Mouse (Mus musculus) retina, postnatal 7 days (tissue): Measurements from ENCODE around the gene Gm45521.
"Not testable (repeated sequence)": the region's sequence is repeated elsewhere in the genome, so short reads cannot be mapped to it uniquely, and the experiment has no call there.

ENCODE experiments used
- DNase-seq: peaks from one replicate; pipeline ENCODE4 v3.0.0-alpha.2; 2012; ENCODE audit warnings: low read depth, low spot score

The Gm45521 gene

DNA sequence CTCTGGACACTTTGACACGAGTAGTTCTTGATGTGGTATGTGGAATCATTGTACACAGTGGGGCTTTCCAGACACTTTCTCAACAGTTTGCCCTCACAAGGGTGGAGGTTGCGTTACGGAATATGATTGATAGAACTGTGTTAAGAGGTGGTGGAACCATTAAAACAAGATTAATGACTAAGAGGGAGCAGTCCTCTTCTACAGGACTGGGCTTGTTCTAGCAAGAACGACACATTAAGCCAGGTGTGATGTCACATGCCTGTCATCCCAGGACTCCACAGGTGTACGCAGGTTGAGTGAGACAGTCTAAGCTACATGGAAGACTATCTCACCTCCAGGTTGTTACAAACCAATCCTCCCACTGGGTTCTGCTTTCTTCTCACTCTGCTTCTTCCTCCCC, 42.3 kb downstream of the Gm45521 start:
- no peak for DNase-seq

DNA sequence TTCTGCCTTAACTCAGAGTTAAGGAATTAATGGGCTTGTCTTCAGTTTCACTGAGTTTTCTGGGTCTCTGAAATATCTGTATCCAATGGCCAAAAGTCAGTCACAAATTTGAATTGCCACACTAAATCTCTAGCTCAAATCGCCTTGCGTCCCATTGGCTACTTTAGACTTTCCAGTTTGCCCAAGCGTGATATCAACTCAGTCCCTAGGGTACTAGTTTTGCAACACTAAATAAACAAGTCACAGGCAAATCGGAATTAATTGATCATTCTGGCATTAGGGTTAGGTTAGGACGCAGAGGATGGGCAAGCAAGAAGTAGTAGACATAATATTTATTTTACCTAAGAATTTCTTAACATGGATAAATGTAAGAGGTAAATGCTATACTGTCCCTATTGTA, 43.2 kb downstream of the Gm45521 start:
- DNase-seq = no peak

DNA sequence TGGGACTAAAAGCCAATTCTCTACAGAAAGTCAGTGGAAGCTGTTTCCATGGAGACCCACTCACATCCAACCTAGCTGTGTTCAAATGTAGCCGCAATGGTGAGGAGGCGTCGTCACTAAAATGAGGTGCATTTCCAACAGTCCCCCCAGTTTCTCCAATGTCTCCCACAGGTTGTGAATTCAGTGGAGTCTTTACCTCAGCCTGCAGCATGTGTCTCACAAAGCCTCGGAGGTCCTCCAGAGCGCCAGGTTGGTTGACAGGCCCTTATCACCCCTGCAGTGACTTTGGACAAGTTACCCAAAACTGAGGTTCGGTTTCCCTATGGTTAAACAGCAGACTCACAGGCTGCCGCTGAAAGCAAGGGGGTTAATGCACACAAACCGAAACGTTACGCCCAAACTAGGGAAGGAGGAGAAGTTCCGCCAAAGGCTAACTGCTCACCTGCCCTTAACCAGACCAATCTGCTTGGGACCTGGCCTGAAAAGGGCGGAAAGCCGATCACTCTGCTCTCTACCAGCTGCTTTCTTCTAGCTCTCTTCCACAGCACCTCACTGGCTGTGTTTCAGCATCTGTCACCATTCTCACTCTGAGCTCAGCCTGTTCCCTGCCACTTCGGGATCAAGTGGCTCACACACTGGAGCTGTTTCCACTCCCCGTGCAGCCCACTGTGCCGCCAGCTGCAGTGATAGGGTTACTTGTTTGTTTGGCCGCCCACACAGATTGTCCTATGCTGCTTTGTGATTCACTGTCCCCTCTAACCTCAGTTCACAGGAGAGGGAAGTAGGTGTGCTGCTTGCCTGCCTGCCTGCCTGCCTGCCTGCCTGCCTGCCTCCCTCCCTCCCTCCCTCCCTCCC, 44.0 kb downstream of the Gm45521 start:
- DNase-seq = no peak

DNA sequence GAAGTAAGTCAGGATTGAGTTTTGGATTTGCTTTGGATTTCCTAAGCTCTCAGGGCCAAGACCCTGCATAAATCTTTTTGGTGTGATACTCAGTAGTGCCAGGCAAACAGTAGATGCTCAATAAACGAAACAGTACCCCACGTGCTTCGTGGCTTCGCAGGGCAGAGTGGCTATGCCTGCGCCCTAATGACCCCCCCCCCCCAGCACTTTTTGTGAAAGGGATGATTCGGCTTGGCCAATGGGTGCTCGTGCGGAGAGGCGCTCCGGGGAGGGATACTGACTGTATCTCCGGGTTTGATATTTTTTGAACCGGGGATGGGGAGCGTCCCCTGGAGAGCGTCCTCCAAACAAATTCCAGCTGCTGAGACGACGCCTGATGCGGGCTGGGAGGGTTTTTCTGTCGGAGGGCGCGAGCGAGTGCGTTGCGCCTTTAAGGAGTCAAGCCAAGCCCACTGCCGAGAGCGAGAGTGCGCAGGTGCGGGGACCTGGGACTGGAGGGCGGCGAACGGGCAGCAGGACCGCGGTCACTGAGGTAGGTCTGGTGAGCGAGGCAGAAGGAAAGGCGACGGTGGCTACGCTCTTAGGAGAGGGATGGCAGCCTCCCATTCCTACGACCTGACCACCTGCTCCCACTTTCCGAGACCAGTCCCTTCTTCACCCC, 45.5 kb downstream of the Gm45521 start, which contains the start of gene Abhd6:
TSS of gene Abhd6 (plus strand) at position 471 of the 661 bp plus-strand sequence.
- DNase-seq = peak; percentile 76

DNA sequence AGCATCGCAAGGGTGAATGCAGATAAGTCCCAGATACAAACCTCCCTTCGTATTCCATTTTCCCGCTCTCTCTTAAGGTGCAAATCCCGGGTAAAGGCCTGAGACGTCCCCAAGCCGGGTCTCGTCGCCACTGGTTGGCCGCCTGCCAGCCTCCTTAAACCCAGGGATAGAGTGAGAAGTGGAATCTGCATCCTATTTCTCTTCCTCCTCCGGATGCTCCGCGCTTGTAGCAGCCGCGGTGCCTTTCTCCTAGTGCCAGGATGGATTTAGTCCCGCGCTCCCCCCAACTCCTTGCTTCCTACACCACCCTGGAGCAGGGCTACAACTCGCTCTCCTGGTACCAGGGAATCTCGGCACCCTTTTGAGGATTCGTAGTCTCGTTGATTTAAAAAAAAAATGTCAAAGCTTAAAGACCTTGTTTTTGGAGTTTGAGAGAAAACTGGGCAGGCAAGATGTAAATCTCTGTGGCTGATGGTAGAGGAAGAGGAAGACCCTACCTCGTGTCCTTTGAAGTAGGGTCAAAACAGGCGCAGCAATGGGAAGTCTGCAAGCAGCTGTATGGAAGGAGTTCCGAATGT, 46.1 kb downstream of the Gm45521 start:
- DNase-seq = no peak

DNA sequence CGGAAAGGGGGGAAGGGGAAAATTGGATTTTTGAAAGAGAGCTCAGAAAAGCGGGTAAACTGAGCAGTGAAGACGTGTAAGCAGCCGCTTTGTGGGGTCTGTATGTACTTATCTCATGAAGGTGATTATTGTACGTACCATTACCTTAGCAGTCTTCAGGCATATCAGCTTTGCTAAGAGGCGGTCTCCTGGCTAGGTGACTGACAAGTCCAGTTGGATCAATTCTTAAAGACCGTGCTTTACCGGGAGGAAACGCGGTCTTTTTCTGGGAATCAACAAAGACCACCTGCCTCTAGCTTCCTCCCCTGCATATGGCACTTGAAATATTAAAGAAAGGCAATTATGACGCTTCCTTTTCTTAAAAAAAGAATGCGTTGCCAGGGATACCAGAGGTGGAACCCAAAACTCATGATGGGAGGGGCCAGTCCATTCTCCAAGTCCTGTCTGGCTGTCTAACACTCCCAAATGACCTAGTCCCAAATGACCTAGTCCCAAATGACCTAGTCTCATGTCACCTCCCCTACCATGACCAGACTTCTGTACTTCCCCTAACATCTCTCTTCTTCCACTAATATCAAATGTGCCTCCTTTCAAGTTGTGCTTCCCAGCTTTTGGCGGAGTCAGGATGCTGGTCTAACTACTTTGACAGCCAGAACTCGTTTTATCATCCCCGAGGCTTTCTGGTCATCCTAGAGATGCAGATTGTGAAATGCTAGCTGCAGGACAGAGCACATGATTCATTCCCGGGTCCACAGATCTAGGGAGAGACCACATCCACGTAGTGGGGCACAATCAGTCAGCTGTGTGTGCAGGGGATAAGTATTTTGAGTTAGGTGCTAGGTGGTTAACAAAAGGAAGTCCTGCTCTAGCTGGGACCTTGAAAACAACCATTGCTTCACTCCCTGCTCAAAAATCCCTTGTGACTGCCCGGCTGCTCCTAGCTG, 46.9 kb downstream of the Gm45521 start:
- no peak for DNase-seq

DNA sequence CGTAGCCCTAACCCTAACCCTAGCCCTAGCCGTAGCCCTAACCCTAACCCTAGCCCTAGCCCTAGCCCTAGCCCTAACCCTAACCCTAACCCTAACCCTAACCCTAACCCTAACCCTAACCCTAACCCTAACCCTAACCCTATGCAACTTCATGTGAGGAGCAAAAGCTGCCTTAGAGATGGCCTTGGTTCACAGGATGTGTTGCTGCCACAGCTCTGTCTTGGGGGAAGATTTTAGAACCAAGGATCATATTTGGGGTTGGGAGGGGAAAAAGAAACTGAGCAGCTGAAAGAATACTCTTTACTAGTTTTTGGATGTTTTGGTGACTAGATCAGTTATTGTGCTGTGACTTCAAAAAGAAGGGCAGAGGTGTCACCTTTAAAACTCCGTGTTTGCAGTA, 49.0 kb downstream of the Gm45521 start:
- DNase-seq = not testable (repeated sequence)

DNA sequence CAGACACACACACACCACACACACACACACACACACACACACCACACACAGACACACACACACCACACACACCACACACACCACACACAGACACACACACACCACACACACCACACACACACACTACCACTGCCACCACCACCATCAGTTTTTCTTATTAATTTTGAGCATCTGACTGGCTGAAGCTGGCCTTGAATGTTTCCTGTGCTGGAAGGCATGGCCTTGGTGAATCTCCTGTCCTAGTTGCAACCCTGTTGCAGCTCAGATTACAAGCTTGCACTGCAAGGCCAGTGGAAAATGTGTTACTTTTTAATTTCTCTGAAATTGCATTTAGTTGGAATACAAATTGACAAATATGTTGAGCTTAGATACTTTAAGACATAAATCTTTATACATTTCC, 50.0 kb downstream of the Gm45521 start:
- DNase-seq = no peak

DNA sequence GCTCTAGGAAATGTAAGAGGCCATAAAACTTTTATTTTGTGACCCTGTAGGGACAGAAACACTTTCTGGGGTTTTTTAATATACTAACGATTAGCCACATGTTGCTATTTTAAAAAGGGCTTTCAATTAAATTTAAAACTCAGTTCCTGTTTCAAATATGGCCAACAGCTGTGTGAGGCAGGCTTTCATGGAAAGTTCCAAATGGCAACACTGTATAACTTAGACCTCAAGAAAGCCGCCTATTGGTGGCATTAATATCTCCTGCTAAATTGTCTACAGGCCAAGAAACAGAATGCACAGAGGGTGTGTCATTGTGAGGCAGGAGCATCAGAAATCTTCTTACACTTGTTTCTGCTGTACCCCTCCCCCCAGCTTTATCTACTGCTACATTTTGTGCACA, 50.4 kb downstream of the Gm45521 start:
- DNase-seq = no peak

DNA sequence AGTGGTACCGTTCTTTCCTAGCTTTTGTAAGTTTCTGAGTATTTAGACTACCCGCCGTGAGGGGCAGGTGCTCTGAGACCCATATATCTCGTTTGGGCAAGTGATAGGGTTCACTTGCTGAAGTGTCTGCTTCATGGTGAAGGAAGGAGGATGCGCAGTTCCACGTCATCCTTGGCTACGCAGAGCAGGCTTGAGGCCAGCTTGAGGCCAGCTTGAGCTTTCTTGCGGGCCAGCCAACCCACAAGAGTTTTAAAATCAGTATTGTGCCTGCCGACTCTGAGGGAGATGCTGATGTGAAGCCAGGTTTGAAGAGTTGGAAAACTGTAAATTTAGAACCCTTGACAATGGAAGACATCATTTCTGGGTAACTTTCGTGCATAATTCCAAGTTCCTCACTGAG, 50.8 kb downstream of the Gm45521 start:
- no peak for DNase-seq
